ENCODE assay signal across 9 mouse cellular contexts in the genomic region with DNA sequence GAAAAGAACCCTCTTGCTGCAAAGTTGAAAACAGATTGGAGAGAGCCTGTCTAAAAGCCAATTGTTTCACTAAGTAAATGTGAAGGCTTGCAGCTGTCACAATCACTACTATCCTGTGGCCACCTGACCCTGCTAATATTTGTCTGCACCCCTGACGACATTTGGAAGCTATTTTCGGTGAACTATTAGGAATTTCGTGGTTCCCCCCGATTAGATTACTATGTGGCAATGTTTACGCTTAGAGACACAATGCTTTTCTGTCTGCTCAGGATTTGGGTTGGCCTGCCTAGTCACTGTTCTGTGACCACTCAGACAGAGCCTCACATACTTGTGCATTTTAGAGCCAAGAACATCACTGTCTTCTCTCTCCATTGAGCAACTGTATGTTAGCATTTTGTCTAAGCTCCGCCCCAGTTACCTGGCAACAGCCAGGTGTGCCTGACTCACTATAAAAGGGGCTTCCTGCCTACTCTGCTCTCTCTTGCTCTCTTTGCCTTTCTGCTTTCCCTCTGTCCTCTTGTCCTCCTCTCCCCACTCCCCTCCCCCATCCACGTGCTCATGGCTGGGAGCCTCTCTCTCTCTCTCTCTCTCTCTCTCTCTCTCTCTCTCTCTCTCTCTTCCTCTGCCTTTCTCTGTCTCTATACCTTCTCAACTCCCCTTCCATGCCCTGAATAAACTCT. TPM values are rescaled to one million over a fixed set of nuclear protein-coding genes. Genes with fewer than 3 reads are reported as not detected.
DNase-seq lines count a peak whose midpoint lies in the region; ATAC-seq and TF ChIP-seq lines count a peak whose summit lies in the region.
"Had no signal": no experiment of that assay in that cellular context is flagged by ENCODE, and none has a peak within 500 bp of the region (broad histone marks: within the 10 kb centered on the region; RNA-seq: fewer than 3 reads in every experiment).

No protein-coding gene starts in this region.

- peak; percentile 7 for DNase-seq in Patski (ENCODE audit: low read depth, low spot score)
- DNase-seq in lung, postnatal 14 days, result peak; percentile 11
- no peak for DNase-seq in cerebellum, postnatal 25 days
- no peak for DNase-seq in cerebellum, postnatal 36 days
- no peak for DNase-seq in cerebellum, adult 11-12 months
- DNase-seq: cerebellum, adult 2 months; gastrocnemius, postnatal 36 days had no signal

- no peaks in the 10 kb centered on the region for H3K9me3 ChIP-seq in heart, embryonic 15.5 days (replicated peaks)

- TF ChIP-seq CTCF in C2C12 (IDR thresholded peaks at IDR 0.05; ENCODE audit: control insufficient read depth, insufficient read depth, insufficient read length) (no peak), Patski (IDR thresholded peaks at IDR 0.05) (no peak)

- no peaks in the 10 kb centered on the region for H3K79me3 ChIP-seq in C2C12 (ENCODE audit: low read depth)

- POLR2A ChIA-PET in Patski (lab: Charles Lee), result no interaction called here

- no peaks in the 10 kb centered on the region for H3K36me3 ChIP-seq in C2C12 (ENCODE audit: control insufficient read depth, insufficient read depth)
- H3K36me3 ChIP-seq in heart, embryonic 15.5 days, result no peaks in the 10 kb centered on the region

- peak; percentile 73 for ATAC-seq in Patski
- ATAC-seq in heart, embryonic 15.5 days (replicated peaks; ENCODE audit: insufficient number of reproducible peaks, insufficient read depth, low FRiP score, low read depth), result 0 out of 2 replicates have a peak, but pooled peaks have one; percentile 31

- WGBS in heart, embryonic 15.5 days, result 33% methylated on average over 7 of the region's 7 CpGs

- H3K4me3 ChIP-seq in C2C12 (ENCODE audit: insufficient read depth, poor library complexity, severe bottlenecking), result no peak overlapping the region
- H3K4me3 ChIP-seq in heart, embryonic 15.5 days, result no peak overlapping the region

- no peak overlapping the region for H3K27ac ChIP-seq in heart, embryonic 15.5 days

- H3K4me1 ChIP-seq in heart, embryonic 15.5 days (replicated peaks), result no peaks in the 10 kb centered on the region; the same call in 1 of the 2 replicates

- in situ Hi-C loops in Patski (cut with MboI; ENCODE audit: low pct_unique_long_range_greater_than_20kb), result no loop called here

- CTCF ChIA-PET in Patski (lab: Charles Lee), result interaction anchor here (0.8 kb wide), 1 partner anchor 11 kb away, joined by 3 read pairs; no protein-coding TSS in a partner anchor

- no peaks in the 10 kb centered on the region for H3K79me2 ChIP-seq in C2C12 (ENCODE audit: control insufficient read depth, insufficient read depth)

- no peak overlapping the region for H3ac ChIP-seq in C2C12 (ENCODE audit: control insufficient read depth, insufficient read length, low read depth)

- no peaks in the 10 kb centered on the region for H3K27me3 ChIP-seq in C2C12 (ENCODE audit: control insufficient read depth, insufficient read depth, insufficient read length)
- H3K27me3 ChIP-seq in Patski, result peaks cover 12% of the 10 kb centered on the region
- H3K27me3 ChIP-seq in heart, embryonic 15.5 days, result no peaks in the 10 kb centered on the region

- no peak overlapping the region for H3K9ac ChIP-seq in heart, embryonic 15.5 days

- H3K4me2 ChIP-seq in heart, embryonic 15.5 days, result no peak overlapping the region

TF ChIP-seq in C2C12, 6 proteins besides CTCF, POLR2A, EP300 and RAD21:
- TF ChIP-seq FOSL1 (IDR thresholded peaks at IDR 0.05; ENCODE audit: insufficient read depth, low read length, poor library complexity, severe bottlenecking) (no peak), MAX (IDR thresholded peaks at IDR 0.05) (no peak), MYOD1 (IDR thresholded peaks at IDR 0.05; ENCODE audit: control insufficient read depth, insufficient read length, low read depth) (peak; percentile 53), CEBPB (IDR thresholded peaks at IDR 0.05; ENCODE audit: low read depth) (no peak), MYOG (IDR thresholded peaks at IDR 0.05; ENCODE audit: control insufficient read depth, extremely low read depth, insufficient read length) (no peak), USF1 (IDR thresholded peaks at IDR 0.05; ENCODE audit: low read depth) (peak; percentile 18)
TF ChIP-seq in C2C12: peak in this region for 2.

RNA-seq across cellular contexts. Expression of a gene that starts 59.6 kb away (rescaled TPM):
- polyA plus RNA-seq in C2C12 (2012; fragmentation: generic; extraction: Trizol) (8.1 TPM), Patski (2021) (18.6 TPM)
- 22.4 and 23.6 TPM in 2 replicates for polyA plus RNA-seq in heart, embryonic 15.5 days (2015; fragmentation: Nextera tagmentation; extraction: Ambion mirVana)

Comparison
In these comparisons a context has a peak if more than half of its experiments do, and no peak if none do; other contexts are left out.
1. DNase-seq: peak in Patski (single experiment) and lung, postnatal 14 days (single experiment); none in cerebellum, postnatal 25 days (0 of 2), cerebellum, postnatal 36 days (0 of 2) and cerebellum, adult 11-12 months (single experiment).